Mouse (Mus musculus) myocyte (in vitro differentiated cells): Measurements from ENCODE around the gene Hist1h4j.

ENCODE experiments used
- CEBPB ChIP-seq: IDR thresholded peaks from 2 replicates; pipeline ENCODE4 v1.6.1; 2011; ENCODE audit warnings: mild to moderate bottlenecking, moderate library complexity; ENCODE audit not compliant: poor library complexity, insufficient read depth, severe bottlenecking
- E2F4 ChIP-seq: IDR thresholded peaks from one replicate; pipeline ENCODE4 v1.6.1; 2011; ENCODE audit warnings: mild to moderate bottlenecking, control low read depth, moderate library complexity; ENCODE audit not compliant: insufficient read depth
- MAX ChIP-seq: IDR thresholded peaks from one replicate; pipeline ENCODE4 v1.6.1; 2011; ENCODE audit warnings: low read depth, mild to moderate bottlenecking, control low read depth
- POLR2A ChIP-seq: IDR thresholded peaks from one replicate; pipeline ENCODE4 v1.6.1; 2011; ENCODE audit warnings: low read depth, mild to moderate bottlenecking, control low read depth, moderate library complexity; ENCODE audit not compliant: insufficient read length
- POLR2AphosphoS2 ChIP-seq: IDR thresholded peaks from one replicate; pipeline ENCODE4 v1.6.1; 2011; ENCODE audit warnings: low read depth, control low read depth; ENCODE audit not compliant: insufficient read length
- SRF ChIP-seq: IDR thresholded peaks from one replicate; pipeline ENCODE4 v1.6.1; 2011; ENCODE audit warnings: low read depth; ENCODE audit not compliant: control insufficient read depth, insufficient read length
- TCF12 ChIP-seq: IDR thresholded peaks from one replicate; pipeline ENCODE4 v1.6.1; 2011; ENCODE audit warnings: mild to moderate bottlenecking, control low read depth; ENCODE audit not compliant: poor library complexity, insufficient read depth, severe bottlenecking
- USF1 ChIP-seq: IDR thresholded peaks from one replicate; pipeline ENCODE4 v1.6.1; 2011; ENCODE audit warnings: low read depth, mild to moderate bottlenecking, control low read depth, moderate library complexity

- TF ChIP-seq MAX (no peak), POLR2A (peak; percentile 2), CEBPB (no peak), POLR2AphosphoS2 (no peak), E2F4 (no peak), USF1 (no peak), SRF (no peak), TCF12 (no peak)
Measured at GRCm38 (mm10) chr13:21715131-21715863, 19.6 kb upstream of the Hist1h4j start.
